Mouse (Mus musculus) subcutaneous adipose tissue, adult 2 months (tissue): ENCODE results near the gene Fbp1. TPM values are rescaled to one million over a fixed set of nuclear protein-coding genes. Genes with fewer than 3 reads are reported as not detected.

Experiments
- polyA plus RNA-seq: library from polyadenylated mRNA; depleted of rRNA; stranded (reverse); fragments of >200 nt; gene quantifications from 2 replicates; pipeline ENCODE4 v1.2.3, GENCODE M21; 2012; ENCODE audit warnings: low replicate concordance; rRNA removed

The Fbp1 gene
- polyA plus RNA-seq = 0.93 and 1.2 TPM in 2 replicates

DNA sequence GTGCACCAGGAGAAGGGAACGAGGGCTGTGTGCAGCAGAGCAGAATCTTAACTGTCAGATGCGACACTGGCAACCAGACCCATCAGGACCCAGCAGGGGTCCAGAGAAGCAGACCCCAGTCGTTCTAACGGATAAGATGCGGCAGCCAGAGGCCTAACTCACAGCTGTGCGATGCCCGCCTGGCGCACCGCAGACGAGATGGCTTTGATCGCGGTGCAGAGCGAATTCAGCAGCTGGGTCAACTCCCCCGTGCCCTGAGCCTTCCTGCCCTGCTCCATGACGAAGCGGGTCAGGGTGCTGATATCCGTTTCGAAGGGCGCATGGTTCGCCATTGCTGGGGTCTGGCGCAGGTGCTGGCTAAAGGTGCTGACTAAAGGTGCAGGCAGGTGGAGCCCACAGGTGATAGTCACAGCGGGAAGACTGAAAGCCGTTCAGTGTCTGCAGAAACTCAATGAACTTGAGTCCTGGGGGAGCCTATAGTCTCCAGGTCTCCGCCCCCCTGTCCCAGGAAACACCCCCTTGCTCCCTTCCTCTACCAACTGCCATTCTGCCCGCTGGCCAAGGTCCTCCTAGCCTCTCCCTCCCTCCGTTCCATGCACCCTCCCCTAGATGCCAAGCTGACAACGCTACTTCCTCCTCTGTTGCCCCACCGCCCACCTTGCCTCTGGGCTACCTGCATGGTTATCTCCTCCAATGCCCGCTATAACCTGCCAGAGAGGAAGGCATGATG is at the start of gene Fbp1:
Gene Fbp1, minus strand, starts transcription at position 571 of the 730 bp plus-strand sequence.

DNA sequence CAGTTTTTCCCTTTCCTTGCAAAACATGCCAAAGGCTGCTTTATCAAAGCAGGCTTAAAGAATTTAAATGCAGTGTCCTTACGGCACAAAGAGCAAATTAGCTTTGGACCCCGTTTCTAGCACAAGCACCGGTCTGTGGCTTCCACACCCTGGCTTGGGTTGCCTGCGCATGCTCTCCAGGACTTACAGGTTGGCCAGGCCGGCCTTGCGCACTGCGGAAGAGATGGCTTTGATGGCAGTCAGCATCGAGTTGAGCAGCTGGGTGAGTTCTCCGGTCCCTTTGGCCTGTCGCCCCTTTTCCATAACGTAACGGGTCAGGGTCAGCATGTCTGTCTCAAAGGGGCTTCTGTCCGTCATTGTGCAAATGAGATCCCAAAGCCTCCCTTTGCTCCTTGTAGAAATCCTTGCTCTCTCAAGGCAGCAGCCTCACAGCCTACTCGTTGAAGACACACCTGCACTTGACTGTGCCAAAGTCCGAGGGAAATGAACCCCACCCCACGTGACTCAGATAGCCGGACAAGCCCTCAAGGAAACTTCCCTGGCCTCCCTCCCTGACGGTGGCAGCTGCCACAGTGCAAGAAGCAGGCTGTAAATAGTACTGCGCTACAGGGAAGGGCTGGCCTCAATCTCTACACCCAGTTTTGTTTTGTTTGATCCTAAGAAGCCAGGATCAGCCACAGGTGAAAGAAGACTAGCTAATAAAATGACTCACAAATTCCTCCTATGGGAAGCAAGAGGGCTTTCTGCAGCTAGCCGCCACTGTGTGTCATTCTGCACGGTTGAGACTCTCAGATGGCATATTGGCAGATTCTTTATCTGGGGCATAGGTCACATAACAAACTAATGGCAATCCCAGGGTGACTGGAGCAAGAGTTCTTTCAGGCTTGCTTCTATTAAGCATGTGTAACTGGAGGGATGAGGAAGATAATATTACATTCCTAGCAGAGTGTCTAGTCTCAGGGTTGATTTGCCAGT is 29.9 kb downstream of the Fbp1 start, which contains the start of gene Fbp2:
Gene Fbp2, minus strand, starts transcription at position 482 of the 975 bp plus-strand sequence.

Other genes starting within 250 kb of the Fbp1 start
- gene Platr25, start 127.6 kb downstream of the Fbp1 start, polyA plus RNA-seq = 1.5 and 2.2 TPM in 2 replicates
- gene Gm5141, start 102.5 kb downstream of the Fbp1 start, polyA plus RNA-seq = 0.11 and 1.1 TPM in 2 replicates
- gene Fbp2, start 29.9 kb downstream of the Fbp1 start, polyA plus RNA-seq = 0.85 and 2.4 TPM in 2 replicates
- 58.4 and 93.4 TPM in 2 replicates for gene 2010111I01Rik, start 76.6 kb upstream of the Fbp1 start, polyA plus RNA-seq